Mouse (Mus musculus): ENCODE measurements around the gene Selenbp2. TPM values are rescaled to one million over a fixed set of nuclear protein-coding genes. Genes with fewer than 3 reads are reported as not detected.
"Not testable (repeated sequence)": the region's sequence is repeated elsewhere in the genome, so short reads cannot be mapped to it uniquely, and the experiment has no call there.

Selenbp2 gene
- total RNA-seq, 2 experiments from 2014 or later: 2.1 to 2.2 TPM

- no peak overlapping the region for H3K4me3 ChIP-seq
- TF ChIP-seq CTCF (conservative IDR thresholded peaks at IDR 0.05): no peak
- no peak overlapping the region for H3K27ac ChIP-seq
- no peak for DNase-seq (ENCODE audit: low spot score in 2 of 2)
Measured at GRCm38 (mm10) chr3:94680783-94681182, 12.6 kb upstream of the Selenbp2 start.

DNA sequence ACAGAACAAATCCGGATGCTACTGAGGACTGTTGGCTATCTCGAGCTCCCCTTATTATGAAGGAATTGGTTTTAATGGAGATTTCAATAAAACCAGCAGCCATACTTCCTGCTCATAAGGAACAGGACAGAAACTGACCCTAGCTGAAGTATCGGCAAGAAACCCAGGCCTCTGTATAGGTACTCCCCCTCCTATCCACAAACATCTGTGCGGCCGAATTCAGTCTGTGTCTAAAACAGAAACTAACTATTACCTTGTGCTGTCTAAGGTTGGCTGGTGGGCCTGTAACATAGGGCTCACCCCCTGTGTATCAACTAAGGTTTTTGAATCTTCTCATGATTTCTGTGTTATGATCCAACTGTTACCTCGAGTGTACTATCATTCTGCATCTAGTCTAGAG is 9.7 kb upstream of the Selenbp2 start:
- no peak for DNase-seq (ENCODE audit: low spot score in 2 of 2)
- no peak overlapping the region for H3K4me3 ChIP-seq
- no peak for TF ChIP-seq CTCF (conservative IDR thresholded peaks at IDR 0.05)
- no peak overlapping the region for H3K27ac ChIP-seq

DNA sequence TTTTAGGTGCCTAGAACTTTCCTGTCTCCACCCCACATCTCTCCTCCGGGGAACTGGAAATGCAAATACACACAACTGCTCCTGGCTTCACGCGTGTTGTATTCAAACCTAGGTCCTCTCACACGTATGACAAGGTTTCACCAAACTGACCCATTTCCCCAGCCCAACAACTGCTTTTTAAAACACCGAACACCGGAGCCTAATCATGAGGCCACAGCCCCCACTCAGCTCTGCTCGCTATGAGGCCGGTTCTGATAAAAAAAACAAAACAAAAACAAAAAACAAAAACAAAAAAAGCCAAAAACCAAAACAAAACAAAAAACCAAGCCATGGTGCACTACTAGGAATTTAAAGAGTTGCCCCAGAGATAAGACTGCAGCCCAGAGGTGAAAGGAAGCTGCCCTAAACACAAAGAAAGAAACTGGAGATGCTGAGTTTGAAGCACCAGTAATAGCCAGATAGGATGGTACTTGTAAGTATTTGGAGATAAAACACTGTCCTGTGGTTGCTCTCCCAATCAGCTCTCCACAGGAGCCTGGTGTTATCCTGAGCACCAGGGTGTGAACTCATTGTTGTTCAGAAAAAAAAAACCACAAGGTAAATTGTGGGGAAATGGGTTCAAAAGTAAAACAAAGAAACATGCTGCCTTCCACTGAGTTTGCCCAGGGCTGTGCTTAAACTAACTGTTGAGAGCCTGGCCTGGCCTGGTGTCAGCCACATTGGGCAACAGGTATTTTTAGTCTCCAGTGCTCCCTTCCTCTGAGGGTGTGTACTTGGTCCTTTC is 7.2 kb upstream of the Selenbp2 start:
- not testable (repeated sequence) for DNase-seq (ENCODE audit: low spot score in 2 of 2); H3K27ac ChIP-seq

DNA sequence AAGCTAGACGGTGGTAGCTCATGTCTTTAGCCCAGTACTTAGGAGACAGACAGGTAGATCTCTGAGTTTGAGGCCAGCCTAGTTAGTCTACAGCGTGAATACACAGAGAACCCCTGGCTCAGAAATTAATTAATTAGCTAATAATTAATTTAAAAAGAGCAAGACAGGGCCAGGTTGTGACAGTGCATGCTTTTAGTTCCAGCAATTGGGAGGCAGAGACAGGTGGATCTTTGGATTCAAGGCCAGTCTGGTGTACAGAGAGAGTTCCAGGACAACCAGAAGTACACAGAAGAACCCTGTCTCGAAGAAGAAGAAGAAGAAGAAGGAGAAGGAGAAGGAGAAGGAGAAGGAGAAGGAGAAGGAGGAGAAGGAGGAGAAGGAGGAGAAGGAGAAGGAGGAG is 4.7 kb upstream of the Selenbp2 start:
- DNase-seq (ENCODE audit: low spot score in 2 of 2); H3K27ac ChIP-seq; H3K4me3 ChIP-seq: not testable (repeated sequence)

More for the DNA sequence above, 7.2 kb upstream of the Selenbp2 start:
- H3K4me3 ChIP-seq: not testable (repeated sequence)

DNA sequence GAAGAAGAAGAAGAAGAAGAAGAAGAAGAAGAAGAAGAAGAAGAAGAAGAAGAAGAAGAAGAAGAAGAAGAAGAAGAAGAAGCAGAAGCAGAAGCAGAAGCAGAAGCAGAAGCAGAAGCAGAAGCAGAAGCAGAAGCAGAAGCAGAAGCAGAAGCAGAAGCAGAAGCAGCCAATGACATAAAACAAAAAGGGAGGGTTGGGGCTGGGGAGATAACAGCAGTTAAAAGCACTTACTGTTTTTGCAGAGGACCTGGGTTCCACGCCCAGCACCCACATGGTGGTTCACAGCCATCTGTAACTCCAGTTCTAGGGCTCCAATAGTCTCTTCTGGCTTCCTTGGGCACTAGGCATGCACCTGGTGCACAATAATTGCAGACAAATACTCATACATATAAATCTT is 4.2 kb upstream of the Selenbp2 start:
- not testable (repeated sequence) for DNase-seq (ENCODE audit: low spot score in 2 of 2); H3K4me3 ChIP-seq; H3K27ac ChIP-seq

GRCm38 (mm10) chr3:94690162-94690561 is 3.2 kb upstream of the Selenbp2 start:
- H3K4me3 ChIP-seq; H3K27ac ChIP-seq; DNase-seq (ENCODE audit: low spot score in 2 of 2): not testable (repeated sequence)

DNA sequence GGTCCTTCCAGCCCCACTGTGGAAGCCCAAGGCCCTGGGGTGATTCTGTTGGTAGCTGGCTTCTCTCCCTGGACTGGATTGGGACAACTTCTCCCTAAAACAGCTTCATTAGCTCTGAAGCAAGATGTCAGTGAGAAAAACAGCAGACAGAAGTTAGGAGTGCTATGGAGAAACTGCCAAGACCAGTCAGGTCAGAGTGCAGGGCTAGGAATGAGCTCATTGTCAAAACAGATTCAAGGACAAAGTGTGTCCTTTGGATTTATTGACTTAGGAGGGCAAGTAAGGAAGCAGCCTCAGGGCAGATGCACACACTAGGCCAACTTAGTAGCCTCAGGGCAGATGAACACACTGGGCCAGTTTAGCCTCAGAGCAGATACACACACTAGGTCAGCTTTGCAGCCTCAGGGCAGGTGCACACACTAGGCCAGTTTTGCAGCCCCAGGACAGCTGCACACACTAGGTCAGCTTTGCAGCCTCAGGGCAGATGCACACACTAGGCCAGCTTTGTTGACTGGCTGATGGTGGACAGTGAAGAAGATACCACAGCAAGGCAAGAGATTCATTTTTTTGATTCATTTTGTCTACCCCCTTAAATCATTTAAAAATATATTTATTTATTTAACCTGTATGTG is 2.6 kb upstream of the Selenbp2 start:
- Histone ChIP-seq H3K27ac (no peak overlapping the region), H3K4me3 (no peak overlapping the region)
- DNase-seq (ENCODE audit: low spot score in 2 of 2): no peak
- no peak for TF ChIP-seq CTCF (conservative IDR thresholded peaks at IDR 0.05)

- H3K27ac ChIP-seq; DNase-seq (ENCODE audit: low spot score in 2 of 2); H3K4me3 ChIP-seq: not testable (repeated sequence)
Measured at GRCm38 (mm10) chr3:94691694-94692093, 1.7 kb upstream of the Selenbp2 start.

DNA sequence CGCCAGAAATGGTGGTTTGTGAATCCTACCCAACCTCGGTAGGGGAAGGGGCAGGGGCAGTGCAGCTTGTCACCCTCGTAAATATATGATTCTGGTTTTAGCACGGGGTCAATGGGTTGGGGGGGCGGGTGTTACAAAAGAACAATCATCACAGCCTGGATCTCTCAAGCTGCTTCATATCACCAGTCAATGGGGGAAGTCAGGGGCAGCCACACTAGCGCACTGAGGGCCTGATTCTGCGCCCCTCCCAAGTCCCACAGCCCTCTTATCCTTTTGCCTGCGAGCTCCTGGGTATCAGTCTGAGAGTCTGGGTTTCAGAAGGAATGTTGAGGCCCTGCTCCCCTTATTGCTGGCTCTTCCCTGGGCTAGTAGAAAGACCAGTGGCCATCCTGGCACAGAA is 518 bp downstream of the Selenbp2 start:
- not testable (repeated sequence) for H3K4me3 ChIP-seq

DNA sequence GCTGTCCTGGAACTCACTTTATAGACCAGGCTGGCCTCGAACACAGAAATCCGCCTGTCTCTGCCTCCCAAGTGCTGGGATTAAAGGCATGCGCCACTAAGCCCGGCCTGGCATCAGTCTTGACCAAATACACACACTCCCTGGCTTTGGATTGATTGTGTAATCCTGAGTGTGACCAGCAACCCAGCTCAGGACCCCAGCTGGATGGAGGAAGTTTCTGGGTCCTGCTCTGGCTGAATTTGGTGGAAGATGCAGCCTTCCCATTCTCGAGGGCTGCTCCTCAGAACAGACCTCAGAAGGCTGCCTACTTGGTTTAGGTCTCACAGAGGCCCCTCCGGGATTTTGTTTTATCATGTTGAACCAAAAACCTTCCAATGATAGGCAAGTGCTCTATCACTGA is 2.2 kb downstream of the Selenbp2 start:
- not testable (repeated sequence) for H3K27ac ChIP-seq; H3K4me3 ChIP-seq; DNase-seq (ENCODE audit: low spot score in 2 of 2)

More for the DNA sequence above, 518 bp downstream of the Selenbp2 start:
- H3K27ac ChIP-seq; DNase-seq (ENCODE audit: low spot score in 2 of 2): not testable (repeated sequence)

GRCm38 (mm10) chr3:94696257-94696656 is 2.9 kb downstream of the Selenbp2 start:
- not testable (repeated sequence) for H3K27ac ChIP-seq; H3K4me3 ChIP-seq; DNase-seq (ENCODE audit: low spot score in 2 of 2)

GRCm38 (mm10) chr3:94702163-94702810 is 8.9 kb downstream of the Selenbp2 start:
- H3K4me3 ChIP-seq; H3K27ac ChIP-seq; DNase-seq (ENCODE audit: low spot score in 2 of 2): not testable (repeated sequence)

DNA sequence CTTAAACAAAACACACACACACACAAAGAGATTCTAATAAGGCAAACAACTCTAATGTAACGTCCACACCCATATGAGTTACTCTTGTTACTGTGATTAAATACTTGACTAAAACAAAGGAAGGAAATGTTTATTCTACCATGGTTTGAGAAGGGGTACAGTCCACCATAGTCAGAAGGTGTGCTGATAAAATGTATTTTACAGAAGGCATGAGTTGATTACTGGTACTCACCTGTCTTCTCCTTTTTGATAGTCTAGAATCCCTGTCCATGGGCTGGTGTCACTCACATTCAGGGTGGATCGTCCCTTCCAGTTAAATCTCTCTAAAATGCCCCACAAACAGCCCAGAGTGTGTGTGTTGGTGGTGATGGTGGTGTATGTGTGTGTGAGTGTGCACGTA is 9.5 kb downstream of the Selenbp2 start:
- DNase-seq (ENCODE audit: low spot score in 2 of 2): no peak
- no peak for TF ChIP-seq CTCF (conservative IDR thresholded peaks at IDR 0.05)
- no peak overlapping the region for H3K27ac ChIP-seq
- no peak overlapping the region for H3K4me3 ChIP-seq

DNA sequence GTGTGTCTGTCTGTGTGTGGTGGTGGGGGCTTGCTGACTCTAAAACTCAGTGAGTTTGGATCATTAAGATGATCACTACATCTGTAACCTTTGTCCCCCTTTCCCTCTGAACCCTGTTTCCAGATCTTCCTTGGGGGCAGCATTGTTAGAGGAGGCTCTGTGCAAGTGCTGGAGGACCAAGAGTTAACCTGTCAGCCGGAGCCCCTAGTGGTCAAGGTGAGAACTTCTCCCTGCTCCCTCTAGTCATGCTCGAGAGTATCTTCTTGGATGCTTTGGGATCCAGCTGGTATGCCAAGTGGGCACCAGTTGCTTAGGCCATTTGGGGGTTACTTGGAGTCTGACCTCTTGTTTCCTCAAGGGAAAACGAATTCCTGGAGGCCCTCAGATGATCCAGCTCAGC is 10.0 kb downstream of the Selenbp2 start:
- H3K27ac ChIP-seq; H3K4me3 ChIP-seq; DNase-seq (ENCODE audit: low spot score in 2 of 2): not testable (repeated sequence)
- peak; percentile 59 for TF ChIP-seq CTCF (conservative IDR thresholded peaks at IDR 0.05)

DNA sequence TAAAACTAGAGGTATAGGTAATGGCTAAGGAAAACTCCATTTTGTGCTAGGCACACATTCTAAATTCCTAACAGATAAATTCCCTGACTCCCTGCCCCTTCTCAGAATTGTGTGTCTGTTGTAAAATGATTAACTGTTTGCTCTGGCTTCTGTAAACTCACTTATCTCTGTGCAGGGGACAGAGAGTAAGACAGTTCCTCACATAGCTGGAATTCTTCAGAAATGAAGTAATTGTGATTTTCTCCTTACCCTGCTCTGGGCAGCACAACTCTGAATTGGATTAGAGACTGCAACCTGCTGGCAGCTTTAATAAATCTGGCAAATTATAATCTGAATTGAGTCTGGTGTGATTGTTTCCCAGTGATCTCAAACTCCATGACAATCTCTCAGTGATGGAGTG is 17.2 kb downstream of the Selenbp2 start:
- H3K4me3 ChIP-seq; DNase-seq (ENCODE audit: low spot score in 2 of 2); H3K27ac ChIP-seq: not testable (repeated sequence)

- H3K4me3 ChIP-seq; DNase-seq (ENCODE audit: low spot score in 2 of 2); H3K27ac ChIP-seq: not testable (repeated sequence)
Measured at GRCm38 (mm10) chr3:94713424-94713823, 20.1 kb downstream of the Selenbp2 start.

- DNase-seq (ENCODE audit: low spot score in 2 of 2): not testable (repeated sequence)
Measured at GRCm38 (mm10) chr3:94718253-94718652, 24.9 kb downstream of the Selenbp2 start.

More at GRCm38 (mm10) chr3:94718253-94718652, 24.9 kb downstream of the Selenbp2 start:
- not testable (repeated sequence) for H3K27ac ChIP-seq, H3K4me3 ChIP-seq
